Mouse (Mus musculus) stomach, postnatal 0 days (tissue): ENCODE results near the gene Snrpc. TPM values are rescaled to one million over a fixed set of nuclear protein-coding genes. Genes with fewer than 3 reads are reported as not detected.

Experiments
- ATAC-seq: fragments of 200-750 bp; cut with Nextera tagmentation; 2 replicates; pipeline ENCODE4 v1.8.0; 2017; ENCODE audit not compliant: low FRiP score, low TSS enrichment
- DNase-seq: peaks from one replicate; pipeline ENCODE4 v3.0.0-alpha.2; 2016; ENCODE audit warnings: low spot score
- H3K27ac ChIP-seq: fragments of 300-500 bp; sonication (generic); replicated peaks from 2 replicates; pipeline ENCODE4 v1.5.1; 2014; ENCODE audit warnings: mild to moderate bottlenecking, control low read depth
- H3K27me3 ChIP-seq: fragments of 300-500 bp; sonication (generic); 2 replicates; pipeline ENCODE4 v1.6.1; 2014; ENCODE audit warnings: low read length; ENCODE audit not compliant: control insufficient read depth, insufficient read depth
- H3K36me3 ChIP-seq: fragments of 300-500 bp; sonication (generic); 2 replicates; pipeline ENCODE4 v1.6.1; 2014; ENCODE audit warnings: low read length, mixed read lengths; ENCODE audit not compliant: control insufficient read depth, insufficient read depth
- H3K4me1 ChIP-seq: fragments of 300-500 bp; sonication (generic); replicated peaks from 2 replicates; pipeline ENCODE4 v1.6.1; 2014; ENCODE audit warnings: antibody characterized with exemption; ENCODE audit not compliant: control insufficient read depth, insufficient read depth
- H3K4me2 ChIP-seq: fragments of 300-500 bp; sonication (generic); replicated peaks from 2 replicates; pipeline ENCODE4 v1.6.1; 2014; ENCODE audit warnings: low read depth, mild to moderate bottlenecking, control low read depth, moderate library complexity
- H3K4me3 ChIP-seq: fragments of 300-500 bp; sonication (generic); 2 replicates; pipeline ENCODE4 v1.5.1; 2014; ENCODE audit warnings: low read depth, low read length, control low read depth
- H3K9ac ChIP-seq: fragments of 300-500 bp; sonication (generic); 2 replicates; pipeline ENCODE4 v1.6.1; 2014; ENCODE audit warnings: mild to moderate bottlenecking, low read length, control low read depth, mixed read lengths
- H3K9me3 ChIP-seq: fragments of 300-500 bp; sonication (generic); 2 replicates; pipeline ENCODE4 v1.6.1; 2016; ENCODE audit warnings: low read length; ENCODE audit not compliant: control insufficient read depth
- CTCF ChIP-seq: IDR thresholded peaks from 2 replicates; pipeline ENCODE4 v1.5.1; 2016; ENCODE audit warnings: antibody characterized with exemption, low read depth, mild to moderate bottlenecking, moderate library complexity
- EP300 ChIP-seq: optimal IDR thresholded peaks from 2 replicates; pipeline ENCODE3; 2016; ENCODE audit warnings: antibody characterized with exemption
- WGBS: fragments of 180-500 bp; shearing (Covaris S2); extraction: QIAGEN DNeasy Blood & Tissue Kit; methylation state at CpG from one replicate; pipeline ENCODE4 v1.1.7; 2014; 5-methylcytosine and 5-hydroxymethylcytosine counted together
- polyA plus RNA-seq: library from polyadenylated mRNA; unstranded; fragments of >200 nt; fragmentation: Nextera tagmentation; extraction: Ambion mirVana; gene quantifications from 2 replicates; pipeline ENCODE4 v1.2.1, GENCODE M21; 2015

The Snrpc gene
- polyA plus RNA-seq, 1 experiment from 2014 or later, result 179 TPM

GRCm38 (mm10) chr17:27856265-27856797 lies 18.4 kb downstream of the Snrpc start, which contains the start of gene Uhrf1bp1:
Gene Uhrf1bp1 (plus strand): TSS chr17:27856441.
- peak within 1 kb of the TSS; percentile 88 for H3K4me2 ChIP-seq
- DNase-seq (peak; percentile 95), ATAC-seq (peak; percentile 87)
- H3K9ac ChIP-seq, result peak within 1 kb of the TSS; percentile 86
- under 1% methylated on average over 50 of the region's 54 CpGs for WGBS
- H3K4me3 ChIP-seq, result peak within 1 kb of the TSS; percentile 92
- H3K27me3 ChIP-seq, result no peaks in the 10 kb centered on the region
- TF ChIP-seq EP300, result no peak
- no peak; the same call in 1 of the 2 replicates for TF ChIP-seq CTCF
- peak within 1 kb of the TSS; percentile 88 for H3K27ac ChIP-seq
- no peaks in the 10 kb centered on the region for H3K36me3 ChIP-seq
- peaks cover 11% of the 10 kb centered on the region for H3K4me1 ChIP-seq
- no peaks in the 10 kb centered on the region for H3K9me3 ChIP-seq

- peak overlapping the region; percentile 86 for H3K9ac ChIP-seq
- peak; percentile 68 for DNase-seq
- ATAC-seq, result peak; percentile 71
- no peaks in the 10 kb centered on the region for H3K36me3 ChIP-seq
- H3K4me1 ChIP-seq, result peaks cover 11% of the 10 kb centered on the region
- peak overlapping the region; percentile 88 for H3K27ac ChIP-seq
- peak overlapping the region; percentile 88 for H3K4me2 ChIP-seq
- WGBS, result 1% methylated on average over 52 of the region's 52 CpGs
- H3K4me3 ChIP-seq, result peak overlapping the region; percentile 92
- no peaks in the 10 kb centered on the region for H3K27me3 ChIP-seq
- no peak for TF ChIP-seq EP300
- no peak for TF ChIP-seq CTCF
- H3K9me3 ChIP-seq, result no peaks in the 10 kb centered on the region
Measured at GRCm38 (mm10) chr17:27856798-27857648, 19.1 kb downstream of the Snrpc start.

- TF ChIP-seq CTCF, result no peak
- no peak for TF ChIP-seq EP300
- 33% methylated on average over 11 of the region's 11 CpGs for WGBS
- H3K4me1 ChIP-seq, result peaks cover 11% of the 10 kb centered on the region
- ATAC-seq (no peak), DNase-seq (no peak)
- H3K9me3 ChIP-seq, result no peaks in the 10 kb centered on the region
- H3K27ac ChIP-seq, result no peak overlapping the region; the same call in 1 of the 2 replicates
- H3K36me3 ChIP-seq, result no peaks in the 10 kb centered on the region
- H3K4me3 ChIP-seq, result peak overlapping the region; percentile 92
- H3K9ac ChIP-seq, result no peak overlapping the region
- H3K4me2 ChIP-seq, result peak overlapping the region; percentile 88
- no peaks in the 10 kb centered on the region for H3K27me3 ChIP-seq
Measured at GRCm38 (mm10) chr17:27857649-27858475, 19.9 kb downstream of the Snrpc start.

- Histone ChIP-seq H3K4me1 (peaks cover 11% of the 10 kb centered on the region), H3K4me3 (no peak overlapping the region), H3K9me3 (no peaks in the 10 kb centered on the region), H3K27me3 (no peaks in the 10 kb centered on the region), H3K27ac (no peak overlapping the region), H3K4me2 (no peak overlapping the region), H3K36me3 (no peaks in the 10 kb centered on the region), H3K9ac (no peak overlapping the region)
- 65% methylated on average over 2 of the region's 2 CpGs for WGBS
- DNase-seq, result peak; percentile 28
- no peak for ATAC-seq
- TF ChIP-seq CTCF (no peak), EP300 (no peak)
Measured at GRCm38 (mm10) chr17:27859131-27859530, 21.2 kb downstream of the Snrpc start.

- no peak overlapping the region for H3K4me2 ChIP-seq
- DNase-seq (no peak), ATAC-seq (no peak)
- H3K4me3 ChIP-seq, result no peak overlapping the region
- no peaks in the 10 kb centered on the region for H3K36me3 ChIP-seq
- no peaks in the 10 kb centered on the region for H3K27me3 ChIP-seq
- no peak overlapping the region for H3K27ac ChIP-seq
- TF ChIP-seq CTCF (peak; percentile 53), EP300 (no peak)
- no peaks in the 10 kb centered on the region for H3K9me3 ChIP-seq
- no peak overlapping the region for H3K9ac ChIP-seq
- no peaks in the 10 kb centered on the region; the same call in 1 of the 2 replicates for H3K4me1 ChIP-seq
- 75% methylated on average over 2 of the region's 2 CpGs for WGBS
Measured at GRCm38 (mm10) chr17:27865461-27865860, 27.5 kb downstream of the Snrpc start.
